Mouse (Mus musculus) testis, postnatal 14 days (tissue): ENCODE measurements around the gene Mecom.

Experiments
- DNase-seq: peaks from one replicate; pipeline ENCODE4 v3.0.0; 2021; ENCODE audit warnings: low spot score

Mecom gene

GRCm38 (mm10) chr3:30483006-30483684, 64.7 kb downstream of the Mecom start:
- DNase-seq, result no peak

DNA sequence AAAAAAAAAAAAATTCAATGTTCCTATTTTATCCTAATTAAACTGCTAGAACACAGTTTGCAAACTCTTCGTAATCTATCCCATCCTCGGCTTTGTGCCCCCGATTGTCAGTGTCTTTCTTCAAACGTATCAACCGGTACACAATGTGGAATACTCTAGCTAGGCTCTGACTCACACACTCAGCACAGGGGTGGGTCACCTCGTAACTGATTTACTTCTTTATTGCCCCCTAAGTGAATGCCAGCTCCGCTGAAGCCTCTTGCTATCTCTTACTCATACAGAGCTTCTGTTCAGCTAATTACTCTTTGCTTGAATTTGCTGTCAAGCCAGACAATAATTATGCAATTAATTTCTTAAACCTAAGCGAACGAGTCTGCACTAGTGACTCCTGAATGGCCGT, 66.1 kb downstream of the Mecom start:
- DNase-seq, result no peak

DNA sequence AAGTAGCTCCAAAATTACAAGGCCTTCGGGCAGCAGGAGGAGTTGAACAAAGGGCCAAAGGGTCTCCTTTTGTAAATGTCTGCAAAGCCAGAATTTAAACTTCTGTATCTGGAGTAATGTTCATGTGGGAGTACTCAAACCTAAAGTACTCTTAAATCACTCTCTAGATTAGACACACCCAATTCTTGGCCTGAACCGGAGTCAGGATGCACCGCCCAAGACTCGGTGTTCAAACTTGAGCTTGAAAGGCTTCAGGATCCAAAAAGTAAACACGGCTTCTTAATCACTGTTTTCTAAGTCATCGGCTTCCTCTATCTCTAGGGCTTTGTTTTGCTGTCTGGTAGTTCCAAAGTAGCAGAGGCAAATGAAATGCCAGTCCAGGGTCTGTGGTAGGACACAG, 67.3 kb downstream of the Mecom start:
- DNase-seq, result no peak

DNA sequence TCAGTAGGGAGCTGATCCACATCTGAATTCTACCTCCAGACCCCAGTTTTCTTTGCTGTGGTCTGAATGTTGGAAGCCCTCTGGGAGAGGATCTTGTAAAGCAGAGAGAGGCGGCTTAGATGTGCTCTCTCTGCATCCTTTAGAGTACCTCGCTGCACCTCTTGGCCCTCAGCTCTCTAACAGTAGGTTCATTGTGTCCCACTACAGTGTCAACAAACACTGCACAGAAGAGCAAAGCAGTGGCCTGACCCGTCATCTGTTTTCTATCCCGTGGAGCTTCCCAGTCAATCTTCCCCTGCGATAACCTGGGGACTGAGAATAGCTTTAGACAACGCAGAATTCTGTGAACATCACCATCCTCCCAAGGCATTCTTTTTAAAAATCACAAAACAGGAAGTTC, 69.6 kb downstream of the Mecom start:
- DNase-seq, result no peak

DNA sequence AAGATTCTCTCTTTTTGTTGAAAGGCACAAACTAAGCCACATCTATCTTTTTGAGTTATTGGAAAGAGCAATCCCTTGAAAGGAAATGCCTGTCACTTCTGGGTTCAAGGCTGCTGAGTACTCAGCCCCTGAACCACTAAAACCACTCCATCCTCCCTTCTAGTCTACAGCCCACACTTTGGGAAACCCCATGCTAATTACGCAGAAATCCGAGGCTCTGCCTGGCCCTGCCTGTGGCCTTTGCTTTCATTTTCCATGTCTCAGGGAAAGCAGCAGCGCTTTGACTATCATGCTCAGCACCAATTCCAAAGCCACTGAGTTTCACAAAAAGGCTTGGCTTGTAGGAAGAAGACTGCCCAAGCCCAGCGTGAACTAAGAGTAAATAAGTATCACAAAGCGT, 70.8 kb downstream of the Mecom start:
- DNase-seq, result no peak

- no peak for DNase-seq
These were observed 72.2 kb downstream of the Mecom start for GRCm38 (mm10) chr3:30475591-30475990.

GRCm38 (mm10) chr3:30468068-30468835, 79.6 kb downstream of the Mecom start:
- DNase-seq, result no peak

DNA sequence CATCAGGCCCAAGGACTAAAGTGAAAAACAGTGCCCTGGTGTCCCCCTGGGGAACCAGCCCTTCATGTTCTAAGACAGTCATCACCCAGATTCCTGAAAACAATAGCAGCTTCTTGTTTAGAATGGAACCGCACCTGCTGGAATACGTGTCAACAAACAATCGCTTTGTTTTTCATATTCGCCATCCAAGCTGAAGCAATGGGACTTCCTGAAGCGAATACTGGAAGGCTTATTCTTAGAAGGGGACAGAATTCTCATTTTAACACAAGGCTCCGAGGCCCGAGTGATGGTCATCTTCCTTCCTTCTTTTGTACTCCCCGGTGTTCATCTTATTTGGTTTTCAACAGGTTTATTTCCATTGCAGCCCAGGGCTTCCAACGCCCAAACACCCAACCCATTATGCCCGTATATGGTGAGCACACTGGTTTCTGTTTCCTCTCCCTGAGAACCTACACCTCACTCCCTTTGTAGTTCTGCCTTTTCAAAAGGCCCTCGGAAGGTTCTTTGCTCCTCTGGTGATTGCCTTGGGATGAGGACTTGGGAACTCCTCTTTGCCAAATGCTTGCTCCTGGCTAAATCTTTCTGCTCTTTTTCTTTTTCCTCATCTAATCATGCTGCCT, 81.7 kb downstream of the Mecom start:
- no peak for DNase-seq

GRCm38 (mm10) chr3:30464497-30464896, 83.3 kb downstream of the Mecom start:
- no peak for DNase-seq

- no peak for DNase-seq
These were observed 86.0 kb downstream of the Mecom start for GRCm38 (mm10) chr3:30461831-30462230.

- DNase-seq, result no peak
These were observed 86.8 kb downstream of the Mecom start for GRCm38 (mm10) chr3:30460890-30461578.

- DNase-seq, result no peak
These were observed 88.2 kb downstream of the Mecom start for GRCm38 (mm10) chr3:30459626-30460025.

GRCm38 (mm10) chr3:30457975-30458678, 89.7 kb downstream of the Mecom start:
- DNase-seq, result no peak

DNA sequence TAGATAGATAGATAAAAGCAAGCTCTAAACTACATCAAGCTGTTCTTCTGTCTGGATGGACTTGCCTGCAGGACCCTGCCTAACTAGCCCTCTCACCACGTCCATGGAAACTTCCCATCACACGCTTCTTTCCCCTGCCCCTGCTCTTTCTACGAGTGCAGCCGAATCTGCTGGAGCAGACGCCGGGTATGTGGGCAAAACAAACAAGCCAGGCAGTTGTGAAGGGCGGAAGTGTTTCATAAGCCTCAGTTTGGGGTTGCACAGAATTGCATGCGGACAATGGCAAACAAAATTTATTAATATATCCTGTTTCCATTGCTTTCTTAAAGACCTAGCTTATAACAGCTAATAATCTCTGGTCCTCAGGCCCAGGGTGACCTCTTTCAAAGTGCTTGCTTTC, 91.9 kb downstream of the Mecom start:
- DNase-seq, result no peak

DNA sequence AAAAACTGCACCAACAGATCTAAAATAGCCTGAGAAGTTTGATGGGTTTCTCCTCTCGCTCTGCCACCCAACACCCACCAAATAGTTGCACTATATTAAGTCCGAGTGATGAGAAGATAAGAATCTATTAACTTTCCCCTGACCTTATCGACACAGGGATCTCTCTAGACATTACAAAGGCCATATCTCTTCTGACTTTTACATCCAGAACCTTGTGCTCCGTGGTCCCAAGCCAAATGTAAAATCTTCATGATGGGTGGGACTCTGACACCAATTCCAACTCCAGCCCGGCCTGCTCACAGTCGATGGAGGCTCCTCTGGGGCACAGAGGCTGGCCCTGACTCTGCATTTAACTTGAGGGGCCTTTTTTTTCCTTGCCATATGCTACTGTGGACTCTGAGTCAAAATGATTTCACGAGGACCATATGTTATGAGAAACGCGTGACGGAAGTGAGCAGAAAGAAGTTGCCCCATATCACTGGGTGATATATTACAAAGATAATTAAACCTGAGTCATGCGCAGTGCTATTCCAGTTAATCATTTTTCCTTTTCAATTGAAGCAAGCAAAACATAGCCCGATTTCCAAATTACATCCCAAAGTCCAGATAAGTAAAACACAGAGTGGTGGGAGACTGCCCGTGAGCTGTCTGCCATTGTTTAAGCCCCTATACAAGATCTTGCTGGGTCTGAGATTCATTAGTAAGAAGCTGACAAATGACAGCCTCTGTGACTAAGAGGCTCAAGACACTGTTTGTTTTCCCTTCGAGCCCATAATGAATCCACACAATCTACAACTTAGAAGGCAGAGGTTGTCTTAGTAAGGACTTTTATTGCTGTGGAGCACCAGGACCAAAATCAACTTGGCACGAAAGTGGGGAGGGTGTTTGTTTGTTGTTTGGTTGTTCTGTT, 94.0 kb downstream of the Mecom start:
- no peak for DNase-seq

DNA sequence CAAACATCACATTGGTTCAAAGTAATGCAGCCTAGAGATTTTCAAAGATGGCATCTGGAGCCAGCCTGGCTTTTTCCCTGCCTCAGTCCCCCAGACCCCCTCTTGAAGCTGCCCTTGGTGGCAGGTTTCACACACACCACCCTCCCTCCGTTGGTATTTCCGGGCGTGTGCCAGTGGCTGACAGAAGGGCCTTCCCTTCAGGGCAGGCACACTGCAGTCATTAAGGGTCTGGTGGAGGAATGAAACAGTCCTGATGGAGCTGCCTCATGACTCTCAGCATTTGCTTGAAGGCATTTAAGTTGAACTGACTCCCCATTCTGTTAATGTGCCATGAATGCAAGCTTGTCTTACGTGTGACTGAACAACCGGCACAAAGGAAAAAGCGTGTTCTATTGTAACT, 94.8 kb downstream of the Mecom start:
- DNase-seq, result no peak

GRCm38 (mm10) chr3:30452511-30452910, 95.3 kb downstream of the Mecom start:
- DNase-seq, result no peak

GRCm38 (mm10) chr3:30450206-30450965, 97.4 kb downstream of the Mecom start:
- no peak for DNase-seq

- no peak for DNase-seq
These were observed 99.2 kb downstream of the Mecom start for GRCm38 (mm10) chr3:30448624-30449023.

- no peak for DNase-seq
These were observed 101.8 kb downstream of the Mecom start for GRCm38 (mm10) chr3:30445970-30446442.
